Mouse (Mus musculus) lung, postnatal 10 days (tissue): ENCODE data around the gene Myo9a.
"Not testable (repeated sequence)": the region's sequence is repeated elsewhere in the genome, so short reads cannot be mapped to it uniquely, and the experiment has no call there.

ENCODE experiments used
- DNase-seq: peaks from one replicate; pipeline ENCODE4 v3.0.0; 2021

Gene Myo9a

DNA sequence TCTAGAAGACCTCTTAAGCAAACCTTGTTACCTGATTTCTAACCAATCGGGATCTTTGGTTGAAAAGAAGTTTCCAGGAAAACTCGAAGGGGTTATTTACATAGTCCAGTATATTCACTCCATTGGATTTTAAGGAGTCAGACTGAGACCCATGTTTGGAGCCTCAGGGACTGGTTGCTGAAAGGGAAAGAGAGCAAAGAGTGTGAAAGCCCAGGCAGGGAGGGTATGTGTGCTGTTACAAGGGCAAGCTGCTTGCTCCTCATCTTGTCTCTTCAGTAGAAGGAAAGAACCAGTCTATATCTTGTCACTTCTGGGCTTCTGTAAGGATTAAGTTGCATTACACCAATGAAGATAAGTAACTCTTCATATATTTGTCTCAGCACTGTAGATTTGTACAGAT lies 1.3 kb downstream of the Myo9a start:
- DNase-seq = peak; percentile 13

DNA sequence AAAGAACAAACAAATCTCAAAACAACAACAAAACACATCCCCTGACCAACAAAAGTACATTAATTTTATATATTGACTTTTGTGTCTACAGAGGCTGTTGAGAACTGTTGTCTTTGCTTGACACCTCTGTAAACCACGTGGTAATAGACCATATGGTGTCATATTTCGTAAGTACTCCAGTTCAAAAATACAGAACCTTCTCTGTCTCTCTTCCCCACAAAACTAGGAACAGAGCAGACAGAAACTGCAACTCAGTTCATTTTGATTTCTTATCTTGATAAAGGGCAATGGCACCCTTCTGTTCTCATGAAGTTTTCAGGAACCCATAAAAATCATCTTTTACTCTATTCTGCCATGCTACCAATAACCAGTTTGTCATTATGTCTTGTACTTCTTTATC lies 4.5 kb downstream of the Myo9a start:
- DNase-seq = no peak

DNA sequence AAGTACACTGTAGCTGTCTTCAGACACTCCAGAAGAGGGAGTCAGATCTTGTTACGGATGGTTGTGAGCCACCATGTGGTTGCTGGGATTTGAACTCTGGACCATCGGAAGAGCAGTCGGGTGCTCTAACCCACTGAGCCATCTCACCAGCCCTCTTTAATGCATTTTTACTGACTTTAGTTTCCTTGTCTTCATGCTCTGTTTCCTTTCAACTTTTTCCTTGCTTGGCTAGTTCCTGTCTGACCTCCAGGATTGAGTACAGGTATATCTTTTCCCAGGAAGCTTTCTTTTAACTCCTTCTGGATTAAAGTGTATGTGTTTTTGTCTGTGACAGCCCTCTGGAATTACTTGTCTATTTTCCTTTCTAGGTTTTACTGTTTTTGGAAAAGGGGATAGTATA lies 6.3 kb downstream of the Myo9a start:
- DNase-seq = not testable (repeated sequence)

- peak; percentile 14 for DNase-seq
Observed at GRCm38 (mm10) chr9:59760515-59760914, 9.8 kb downstream of the Myo9a start.

- DNase-seq = not testable (repeated sequence)
Observed at GRCm38 (mm10) chr9:59766966-59767461, 16.3 kb downstream of the Myo9a start.

GRCm38 (mm10) chr9:59806046-59806774 lies 55.5 kb downstream of the Myo9a start:
- DNase-seq = peak; percentile 51

GRCm38 (mm10) chr9:59884551-59884950 lies 133.9 kb downstream of the Myo9a start:
- DNase-seq = no peak

DNA sequence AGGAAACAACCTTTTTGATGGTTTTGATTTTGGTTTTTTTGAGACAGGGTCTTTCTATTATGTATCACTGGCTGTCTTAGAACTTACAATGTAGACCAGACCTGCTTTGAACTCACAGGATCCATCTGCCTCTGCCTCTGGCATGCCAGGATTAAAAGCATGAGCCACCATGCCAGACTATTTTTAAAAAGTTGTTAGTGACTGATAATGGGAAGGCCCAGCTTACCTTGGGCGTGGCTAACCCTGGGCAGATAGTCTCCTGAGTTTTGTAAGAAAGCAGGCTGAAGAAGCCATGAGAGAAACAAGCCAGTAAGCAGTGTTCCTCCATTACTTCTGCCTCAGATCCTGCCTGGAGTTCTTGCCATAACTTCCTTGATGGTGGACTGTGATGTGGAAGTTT lies 152.7 kb downstream of the Myo9a start:
- no peak for DNase-seq

GRCm38 (mm10) chr9:59914761-59915160 lies 164.1 kb downstream of the Myo9a start:
- no peak for DNase-seq

DNA sequence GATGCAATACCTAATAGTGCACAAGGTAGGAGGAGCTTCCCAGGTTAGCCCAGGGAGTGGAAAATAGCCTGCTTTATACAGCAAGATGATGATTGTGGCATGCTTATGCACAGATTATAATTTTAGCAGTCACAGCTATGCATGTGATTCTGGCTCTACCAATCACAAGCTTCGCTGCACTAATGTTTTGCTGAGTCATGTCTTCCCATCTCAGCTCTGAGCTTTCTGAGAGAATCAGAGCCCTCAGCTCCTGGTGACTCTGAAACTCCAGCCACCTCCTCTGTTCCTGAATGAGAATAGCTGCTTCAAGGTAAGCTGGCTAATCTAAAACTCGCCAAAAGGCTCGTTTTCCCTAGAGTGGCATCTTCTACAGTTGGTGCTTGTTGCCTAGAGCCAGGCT lies 179.6 kb downstream of the Myo9a start:
- no peak for DNase-seq

DNA sequence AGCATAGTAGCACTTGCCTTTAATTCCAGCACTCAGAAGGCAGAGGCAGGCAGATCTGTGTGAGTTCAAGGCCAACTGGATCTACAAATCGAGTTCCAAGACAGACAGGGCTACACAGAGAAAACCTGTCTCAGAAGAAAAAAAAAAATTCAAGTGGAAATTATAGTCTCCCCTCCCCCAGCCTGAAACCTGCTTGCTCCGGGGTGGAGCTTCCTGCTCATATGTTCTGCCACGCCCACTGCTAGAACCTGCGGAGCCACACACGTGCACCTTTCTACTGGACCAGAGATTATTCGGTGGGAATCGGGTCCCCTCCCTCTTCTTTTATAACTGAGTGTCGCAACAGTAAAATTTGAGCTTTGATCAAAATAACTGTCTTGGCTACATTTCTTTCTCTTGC lies 185.2 kb downstream of the Myo9a start:
- DNase-seq = not testable (repeated sequence)

DNA sequence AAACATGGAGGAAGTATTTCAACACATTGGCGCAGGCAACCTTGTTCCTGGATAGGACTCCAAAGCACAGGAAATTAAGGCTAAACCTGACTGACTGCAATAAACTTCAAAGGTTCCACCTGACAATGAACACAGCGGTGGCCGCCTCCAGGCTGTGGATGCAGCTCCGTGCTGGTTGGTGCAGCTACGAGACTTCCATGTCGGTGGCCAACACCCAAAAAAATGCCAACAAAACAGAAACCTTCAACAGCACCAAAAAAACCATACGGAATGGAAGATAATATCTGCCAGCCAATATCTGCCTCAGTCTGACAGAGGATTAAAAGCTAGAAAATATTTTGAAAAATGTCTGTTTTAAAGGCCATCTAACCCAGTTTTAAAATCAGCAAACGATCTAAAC lies 187.8 kb downstream of the Myo9a start:
- DNase-seq = no peak

- no peak for DNase-seq
Observed at GRCm38 (mm10) chr9:59939691-59940090, 189.0 kb downstream of the Myo9a start.

- no peak for DNase-seq
Observed at GRCm38 (mm10) chr9:59940913-59941884, 190.5 kb downstream of the Myo9a start.

DNA sequence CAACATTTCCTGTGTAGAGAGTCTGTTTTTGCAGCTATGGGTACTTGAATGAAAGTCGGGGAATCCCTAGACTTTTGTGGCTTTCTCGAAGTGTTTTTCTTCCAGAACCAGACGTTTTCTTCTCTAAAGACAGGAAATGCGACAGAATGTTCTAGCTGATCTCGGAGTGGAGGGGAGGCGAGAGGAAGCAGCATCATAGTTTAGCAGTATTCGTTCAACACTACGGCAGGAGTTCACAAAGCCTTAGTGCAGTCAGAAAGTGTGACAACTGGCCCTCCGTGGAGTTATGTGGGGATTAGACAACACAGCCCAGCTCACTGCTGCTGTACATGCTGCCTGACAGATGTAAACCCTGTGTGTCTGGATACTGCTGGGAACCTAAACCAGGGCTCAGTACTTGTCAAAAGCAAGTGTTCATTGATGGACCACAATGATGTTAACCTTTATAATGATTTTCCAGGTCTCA lies 191.2 kb downstream of the Myo9a start:
- DNase-seq = no peak

GRCm38 (mm10) chr9:59942501-59943085 lies 191.9 kb downstream of the Myo9a start:
- DNase-seq = no peak

DNA sequence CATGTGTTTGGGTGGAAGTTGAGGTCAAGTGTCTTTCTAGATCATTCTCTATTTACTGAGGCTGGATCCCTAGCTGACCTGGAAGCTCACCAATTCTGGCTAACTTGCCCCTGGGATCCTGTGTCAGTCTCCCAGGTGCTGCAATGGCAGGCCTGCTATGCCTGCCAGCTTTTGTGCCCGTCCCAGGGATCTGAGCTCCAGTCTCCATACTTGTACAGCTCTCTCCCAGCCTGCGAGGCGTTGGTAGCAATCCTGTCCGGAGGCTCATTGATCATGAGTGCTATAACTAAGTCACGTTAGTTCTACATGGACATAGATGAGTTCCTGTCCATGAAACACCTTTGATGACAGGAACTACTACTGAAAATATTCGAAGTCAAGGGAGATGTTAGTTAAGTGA lies 193.1 kb downstream of the Myo9a start:
- no peak for DNase-seq

DNA sequence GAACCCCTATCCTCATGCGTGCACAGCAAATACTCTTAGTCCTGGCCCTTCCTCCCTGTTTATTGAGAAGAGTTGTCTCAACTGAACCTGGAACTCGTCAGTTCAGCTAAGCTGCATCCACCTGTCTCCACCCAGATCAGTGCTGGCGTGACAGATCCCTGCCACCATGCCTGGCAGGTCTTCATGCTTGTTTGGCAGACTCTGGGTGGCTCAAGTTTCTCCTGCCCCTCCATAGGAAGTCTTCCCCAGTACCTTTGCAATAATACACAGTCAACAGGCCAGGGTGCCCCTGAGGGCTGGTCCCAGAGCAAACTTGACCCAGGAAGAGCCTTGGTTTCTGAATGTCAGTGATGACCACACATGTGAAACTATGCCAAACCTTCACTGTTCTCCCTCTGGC lies 194.5 kb downstream of the Myo9a start:
- DNase-seq = no peak

- no peak for DNase-seq
Observed at GRCm38 (mm10) chr9:59947271-59947670, 196.6 kb downstream of the Myo9a start.

DNA sequence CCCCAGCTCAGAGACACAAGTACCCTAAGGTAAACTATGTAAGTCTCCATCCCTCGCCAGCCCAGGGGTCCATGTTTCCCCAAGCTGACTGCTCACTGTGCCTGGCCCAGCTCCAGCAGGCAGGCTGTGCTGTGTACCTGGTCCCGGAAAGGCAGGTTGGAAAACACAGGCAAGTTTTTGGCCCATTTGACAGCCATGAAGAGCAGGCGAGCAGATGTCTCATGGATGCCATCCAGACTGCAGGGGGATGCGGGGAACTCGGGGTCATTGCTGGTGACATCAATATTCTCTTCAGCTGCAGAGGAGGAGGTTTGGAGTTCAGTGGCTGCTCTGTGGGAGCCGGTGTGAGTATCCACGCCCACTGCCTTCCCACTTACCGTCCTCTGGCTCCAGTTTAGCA lies 197.5 kb downstream of the Myo9a start:
- DNase-seq = no peak

GRCm38 (mm10) chr9:59948691-59949250 lies 198.1 kb downstream of the Myo9a start:
- no peak for DNase-seq

DNA sequence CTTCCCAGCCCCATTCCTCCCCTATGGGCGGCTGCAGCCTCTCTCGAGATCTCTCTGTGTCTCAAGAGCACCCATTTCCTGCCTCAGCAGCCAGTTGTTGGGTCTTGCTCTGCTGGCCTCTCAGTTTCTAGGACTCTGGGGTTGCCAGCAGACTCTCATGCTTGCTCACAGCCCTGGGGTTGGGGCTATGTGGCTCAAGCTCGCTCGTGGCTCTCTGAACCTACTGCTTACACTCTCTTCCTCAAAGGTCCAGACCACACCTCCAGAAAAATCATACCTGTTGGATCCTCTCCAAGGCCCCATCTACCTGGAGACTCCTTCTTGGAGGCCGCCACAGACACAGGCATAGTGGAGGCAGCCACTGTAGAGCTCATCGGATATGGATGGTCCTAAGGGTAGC lies 198.8 kb downstream of the Myo9a start:
- no peak for DNase-seq

DNA sequence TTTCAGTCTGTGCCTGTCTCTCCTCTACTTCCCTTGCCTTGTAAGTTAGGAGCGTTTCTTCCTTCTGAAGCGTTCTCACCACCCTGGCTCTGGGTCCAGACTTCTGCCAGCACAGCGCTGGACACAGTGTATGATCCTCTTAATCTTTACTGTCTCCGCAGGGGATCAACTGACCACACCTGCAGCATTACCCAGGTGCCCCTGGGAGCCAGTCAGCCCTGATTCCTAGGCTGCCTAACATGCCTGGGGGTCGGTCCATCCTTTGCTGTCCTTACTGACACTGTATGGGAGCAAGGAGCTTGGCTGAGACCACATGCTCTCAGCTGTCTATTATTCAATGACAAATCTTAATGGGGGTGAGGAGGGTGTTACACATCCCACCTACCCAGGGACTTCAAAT lies 199.3 kb downstream of the Myo9a start:
- no peak for DNase-seq
